Mouse (Mus musculus) right cerebral cortex, adult 2 months (tissue): ENCODE results near the gene Zfp93.

Experiments used
- DNase-seq, 2 experiments: peaks; one replicate each; pipeline ENCODE4 v3.0.0; 2021 to 2022; ENCODE audit warnings: low spot score in 2 of 2

Gene Zfp93

GRCm38 (mm10) chr7:24291387-24292090 is 21.3 kb downstream of the Zfp93 start:
- DNase-seq: no peak

GRCm38 (mm10) chr7:24293061-24293851 is 23.0 kb downstream of the Zfp93 start:
- DNase-seq: no peak

- no peak for DNase-seq
Observed at GRCm38 (mm10) chr7:24294763-24295162, 24.5 kb downstream of the Zfp93 start.

GRCm38 (mm10) chr7:24295376-24295775 is 25.2 kb downstream of the Zfp93 start:
- DNase-seq: no peak

GRCm38 (mm10) chr7:24296386-24296785 is 26.2 kb downstream of the Zfp93 start:
- no peak for DNase-seq

GRCm38 (mm10) chr7:24297361-24298095 is 27.3 kb downstream of the Zfp93 start:
- no peak for DNase-seq

- no peak for DNase-seq
Observed at GRCm38 (mm10) chr7:24298635-24298972, 28.4 kb downstream of the Zfp93 start.

- DNase-seq: peak; percentile 89 to 90
Observed at GRCm38 (mm10) chr7:24298973-24299708, 28.9 kb downstream of the Zfp93 start.

GRCm38 (mm10) chr7:24299823-24300481 is 29.7 kb downstream of the Zfp93 start:
- DNase-seq: peak in 1 of 2 experiments; percentile 25

- no peak for DNase-seq
Observed at GRCm38 (mm10) chr7:24300771-24301282, 30.6 kb downstream of the Zfp93 start, which contains the start of gene Zfp61. Zfp61 (minus strand) TSS chr7:24301232.

GRCm38 (mm10) chr7:24315726-24316566 is 45.7 kb downstream of the Zfp93 start:
- no peak for DNase-seq

- peak; percentile 99 for DNase-seq
Observed at GRCm38 (mm10) chr7:24316567-24317092, 46.4 kb downstream of the Zfp93 start, which contains the start of gene Zfp94. Zfp94 (minus strand) TSS chr7:24316666.

GRCm38 (mm10) chr7:24318942-24319341 is 48.7 kb downstream of the Zfp93 start:
- DNase-seq: no peak

- no peak for DNase-seq
Observed at GRCm38 (mm10) chr7:24322593-24322992, 52.4 kb downstream of the Zfp93 start.

- DNase-seq: no peak
Observed at GRCm38 (mm10) chr7:24325197-24325596, 55.0 kb downstream of the Zfp93 start.

GRCm38 (mm10) chr7:24325675-24326128 is 55.5 kb downstream of the Zfp93 start:
- DNase-seq: peak; percentile 75 to 78

GRCm38 (mm10) chr7:24326273-24327135 is 56.3 kb downstream of the Zfp93 start:
- peak; percentile 24 to 38 for DNase-seq
